Mouse (Mus musculus) heart, embryonic 11.5 days (tissue): Measurements from ENCODE around the gene Vsig10l. TPM values are rescaled to one million over a fixed set of nuclear protein-coding genes. Genes with fewer than 3 reads are reported as not detected.
A peak's percentile ranks its signal among the peaks of the same experiment; 100 is the strongest.

Source experiments
- ATAC-seq: fragments of 200-750 bp; cut with Nextera tagmentation; replicated peaks from 2 replicates; pipeline ENCODE4 v1.8.0; 2017; ENCODE audit warnings: moderate library complexity; ENCODE audit not compliant: insufficient number of reproducible peaks, low FRiP score, low TSS enrichment
- H3K27ac ChIP-seq: fragments of 300-500 bp; sonication (generic); 2 replicates; pipeline ENCODE4 v1.5.1; 2014; ENCODE audit warnings: mild to moderate bottlenecking, low read depth, low read length
- H3K27me3 ChIP-seq: fragments of 300-500 bp; sonication (generic); 2 replicates; pipeline ENCODE4 v1.6.1; 2014; ENCODE audit warnings: mild to moderate bottlenecking, low read length, mixed read lengths; ENCODE audit not compliant: control insufficient read depth, insufficient read depth
- H3K36me3 ChIP-seq: fragments of 300-500 bp; sonication (generic); 2 replicates; pipeline ENCODE4 v1.6.1; 2014; ENCODE audit warnings: mild to moderate bottlenecking, low read length, moderate library complexity, mixed read lengths; ENCODE audit not compliant: control insufficient read depth, insufficient read depth
- H3K4me1 ChIP-seq: fragments of 300-500 bp; sonication (generic); 2 replicates; pipeline ENCODE4 v1.6.1; 2014; ENCODE audit warnings: low read length; ENCODE audit not compliant: control insufficient read depth, insufficient read depth
- H3K4me2 ChIP-seq: fragments of 300-500 bp; sonication (generic); 2 replicates; pipeline ENCODE4 v1.6.1; 2014; ENCODE audit warnings: mild to moderate bottlenecking, moderate library complexity
- H3K4me3 ChIP-seq: fragments of 300-500 bp; sonication (generic); 2 replicates; pipeline ENCODE4 v1.5.1; 2014; ENCODE audit warnings: low read depth, low read length
- H3K9ac ChIP-seq: fragments of 300-500 bp; sonication (generic); 2 replicates; pipeline ENCODE4 v1.6.1; 2014; ENCODE audit warnings: mild to moderate bottlenecking, low read depth, low read length, moderate library complexity
- H3K9me3 ChIP-seq: fragments of 300-500 bp; sonication (generic); replicated peaks from 2 replicates; pipeline ENCODE4 v1.6.1; 2016; ENCODE audit warnings: low read length; ENCODE audit not compliant: control insufficient read depth
- WGBS: fragments of 180-500 bp; shearing (Covaris S2); extraction: QIAGEN DNeasy Blood & Tissue Kit; methylation state at CpG from one replicate; pipeline ENCODE4 v1.1.7; 2014; ENCODE audit not compliant: insufficient replicate concordance; 5-methylcytosine and 5-hydroxymethylcytosine counted together
- polyA plus RNA-seq: library from polyadenylated mRNA; unstranded; fragments of >200 nt; fragmentation: Nextera tagmentation; extraction: Ambion mirVana; gene quantifications from 2 replicates; pipeline ENCODE4 v1.2.1, GENCODE M21; 2014

Vsig10l gene
- polyA plus RNA-seq, 1 experiment from 2014 or later, result 1.9 TPM

DNA sequence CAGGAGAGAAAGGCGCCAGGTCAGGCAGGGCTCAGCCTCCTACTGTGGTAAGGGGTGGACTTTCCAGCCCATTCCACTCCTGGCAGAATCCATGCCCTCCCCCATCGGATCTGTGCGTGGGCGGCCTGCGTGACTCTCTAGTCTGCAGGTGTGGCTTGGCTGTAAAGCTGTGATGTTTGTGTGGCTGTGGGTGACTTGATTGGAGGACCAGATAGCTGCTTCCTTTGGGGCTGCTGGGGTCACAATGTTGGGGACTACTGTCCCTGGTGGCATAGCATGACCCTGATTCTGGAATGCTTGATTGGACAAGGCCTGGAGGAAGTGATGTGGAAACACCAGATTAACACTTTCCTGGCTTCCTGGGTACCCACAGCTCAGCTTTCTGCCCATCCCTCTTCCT lies 25.7 kb downstream of the Vsig10l start:
- H3K9me3 ChIP-seq, result no peaks in the 10 kb centered on the region
- WGBS, result 37% methylated on average over 5 of the region's 5 CpGs
- no peak overlapping the region for H3K4me2 ChIP-seq
- no peak for ATAC-seq
- no peaks in the 10 kb centered on the region; the same call in 1 of the 2 replicates for H3K4me1 ChIP-seq
- no peak overlapping the region for H3K27ac ChIP-seq
- peaks cover 46% of the 10 kb centered on the region for H3K27me3 ChIP-seq
- H3K4me3 ChIP-seq, result no peak overlapping the region
- H3K36me3 ChIP-seq, result no peaks in the 10 kb centered on the region
- no peak overlapping the region for H3K9ac ChIP-seq

DNA sequence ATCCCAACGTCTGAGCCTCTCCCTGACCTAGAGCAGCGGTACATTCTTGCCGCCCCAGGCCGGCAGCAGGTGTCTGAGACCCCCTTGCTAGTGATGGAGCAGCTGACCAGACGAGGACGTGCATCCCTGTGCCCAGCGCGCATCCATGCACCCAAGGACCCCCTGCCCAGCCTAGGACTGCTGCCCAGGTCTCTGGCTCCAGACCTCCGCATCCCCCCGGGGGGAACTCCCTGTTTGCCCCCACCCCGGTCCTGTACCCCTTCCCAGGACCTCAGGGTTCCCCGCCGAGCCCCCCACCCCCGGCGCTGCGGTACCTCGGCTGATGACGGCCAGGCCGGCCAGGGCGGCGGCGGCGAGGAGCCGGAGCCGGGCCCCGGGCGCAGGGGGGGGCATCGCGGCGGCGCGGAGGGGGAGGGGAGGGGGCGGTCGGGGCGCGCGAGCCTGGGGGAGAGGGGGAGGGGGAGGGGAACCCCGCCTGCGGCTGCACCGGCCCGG lies 26.7 kb downstream of the Vsig10l start, which contains the start of gene Iglon5:
Gene Iglon5 (minus strand): TSS at position 445 of the 495 bp plus-strand sequence.
- Histone ChIP-seq H3K36me3 (no peaks in the 10 kb centered on the region), H3K4me2 (peak within 1 kb of the TSS; percentile 69), H3K27ac (no peak within 1 kb of the TSS), H3K4me1 (no peaks in the 10 kb centered on the region; the same call in 1 of the 2 replicates), H3K9me3 (no peaks in the 10 kb centered on the region), H3K4me3 (peak within 1 kb of the TSS; percentile 45), H3K27me3 (peaks cover 46% of the 10 kb centered on the region), H3K9ac (peak within 1 kb of the TSS; percentile 39; the same call in 1 of the 2 replicates)
- ATAC-seq, result 0 out of 2 replicates have a peak, but pooled peaks have one; percentile 39
- WGBS, result 1% methylated on average over 20 of the region's 41 CpGs

DNA sequence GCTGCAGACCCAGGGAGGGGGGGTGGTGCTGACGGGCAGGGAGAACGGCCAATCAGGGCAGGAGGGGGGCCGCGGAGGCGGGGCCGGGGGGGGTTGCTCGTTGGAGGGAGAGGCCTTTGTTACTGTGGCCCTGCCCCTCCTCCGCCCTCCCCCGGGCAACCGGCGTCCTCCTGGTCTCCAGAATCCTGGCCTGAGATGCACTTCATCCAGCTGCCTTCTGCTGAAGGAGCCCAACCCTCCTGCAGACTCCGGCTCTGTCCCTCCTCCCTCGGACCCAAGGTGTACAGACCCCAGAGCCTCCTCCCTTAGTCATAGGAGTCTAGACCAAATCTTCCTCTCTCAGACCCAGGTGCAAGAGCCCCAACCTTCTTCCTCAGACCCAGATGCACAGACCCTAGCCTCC lies 27.2 kb downstream of the Vsig10l start:
- no peak for ATAC-seq
- peaks cover 51% of the 10 kb centered on the region for H3K27me3 ChIP-seq
- H3K4me2 ChIP-seq, result peak overlapping the region; percentile 69
- WGBS, result 2% methylated on average over 9 of the region's 13 CpGs
- no peaks in the 10 kb centered on the region for H3K9me3 ChIP-seq
- peak overlapping the region; percentile 45 for H3K4me3 ChIP-seq
- H3K36me3 ChIP-seq, result no peaks in the 10 kb centered on the region
- no peaks in the 10 kb centered on the region; the same call in 1 of the 2 replicates for H3K4me1 ChIP-seq
- H3K27ac ChIP-seq, result no peak overlapping the region
- no peak overlapping the region for H3K9ac ChIP-seq

DNA sequence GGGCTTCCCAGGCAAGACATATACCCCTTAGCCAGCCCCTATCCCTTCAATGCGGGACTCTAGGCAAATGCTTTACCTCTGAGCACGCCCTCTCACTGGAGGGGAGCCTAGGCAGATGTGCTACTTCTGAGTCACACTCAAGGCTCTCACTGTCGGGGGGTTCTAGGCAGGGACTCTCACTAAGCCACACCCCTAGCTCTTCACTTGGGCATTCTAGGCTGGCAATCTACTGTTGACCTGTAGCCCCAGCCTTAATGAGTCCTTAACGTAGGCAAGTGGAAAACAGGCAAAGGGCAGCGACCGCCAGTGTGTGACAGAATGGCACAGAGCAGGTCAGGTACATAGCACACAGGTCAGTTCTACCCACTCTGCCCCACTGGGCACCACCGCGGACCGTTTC lies 27.9 kb downstream of the Vsig10l start:
- ATAC-seq, result no peak
- H3K4me1 ChIP-seq, result no peaks in the 10 kb centered on the region; the same call in 1 of the 2 replicates
- H3K4me2 ChIP-seq, result no peak overlapping the region
- H3K27me3 ChIP-seq, result peaks cover 55% of the 10 kb centered on the region
- no peak overlapping the region for H3K27ac ChIP-seq
- H3K4me3 ChIP-seq, result no peak overlapping the region
- H3K36me3 ChIP-seq, result no peaks in the 10 kb centered on the region
- no peak overlapping the region for H3K9ac ChIP-seq
- 48% methylated on average over 9 of the region's 9 CpGs for WGBS
- no peaks in the 10 kb centered on the region for H3K9me3 ChIP-seq

DNA sequence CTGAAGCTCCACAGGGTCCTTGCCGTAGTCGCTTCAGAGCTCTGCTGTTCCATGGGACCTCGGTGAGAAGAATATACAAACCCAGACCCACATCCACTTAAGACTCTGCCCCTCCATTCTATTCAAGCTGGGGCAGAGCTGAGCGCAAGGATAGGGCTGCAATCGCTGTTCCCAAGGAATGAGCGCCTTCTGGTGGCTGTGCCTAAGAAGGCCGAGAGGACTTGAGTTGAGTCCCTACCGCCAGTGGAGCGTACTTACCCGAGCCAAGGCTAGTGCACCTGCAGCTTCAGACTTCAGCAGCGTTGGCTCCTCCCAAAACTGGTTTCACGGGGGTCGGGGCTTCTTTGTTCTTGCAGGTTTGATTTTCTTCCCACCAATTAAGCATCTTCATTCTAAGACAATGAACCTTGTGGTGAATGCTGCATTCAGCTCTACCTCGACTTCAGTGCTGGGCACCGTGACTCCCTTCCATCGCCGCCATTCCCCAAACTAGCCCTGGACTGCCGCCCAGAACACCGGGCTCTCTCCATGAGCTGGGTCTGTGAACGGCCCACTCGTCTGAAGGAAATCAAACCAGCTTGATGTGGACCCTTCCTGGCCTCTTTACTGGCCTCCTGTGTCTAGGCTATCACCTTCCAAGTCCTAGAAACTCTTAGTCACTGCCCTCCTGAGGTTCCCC lies 32.5 kb downstream of the Vsig10l start:
- Histone ChIP-seq H3K4me3 (no peak overlapping the region), H3K27me3 (peaks cover 29% of the 10 kb centered on the region), H3K4me2 (no peak overlapping the region), H3K4me1 (no peaks in the 10 kb centered on the region), H3K9me3 (no peaks in the 10 kb centered on the region; the same call in 1 of the 2 replicates), H3K36me3 (no peaks in the 10 kb centered on the region), H3K9ac (no peak overlapping the region), H3K27ac (no peak overlapping the region)
- ATAC-seq, result no peak
- 18% methylated on average over 21 of the region's 21 CpGs for WGBS

DNA sequence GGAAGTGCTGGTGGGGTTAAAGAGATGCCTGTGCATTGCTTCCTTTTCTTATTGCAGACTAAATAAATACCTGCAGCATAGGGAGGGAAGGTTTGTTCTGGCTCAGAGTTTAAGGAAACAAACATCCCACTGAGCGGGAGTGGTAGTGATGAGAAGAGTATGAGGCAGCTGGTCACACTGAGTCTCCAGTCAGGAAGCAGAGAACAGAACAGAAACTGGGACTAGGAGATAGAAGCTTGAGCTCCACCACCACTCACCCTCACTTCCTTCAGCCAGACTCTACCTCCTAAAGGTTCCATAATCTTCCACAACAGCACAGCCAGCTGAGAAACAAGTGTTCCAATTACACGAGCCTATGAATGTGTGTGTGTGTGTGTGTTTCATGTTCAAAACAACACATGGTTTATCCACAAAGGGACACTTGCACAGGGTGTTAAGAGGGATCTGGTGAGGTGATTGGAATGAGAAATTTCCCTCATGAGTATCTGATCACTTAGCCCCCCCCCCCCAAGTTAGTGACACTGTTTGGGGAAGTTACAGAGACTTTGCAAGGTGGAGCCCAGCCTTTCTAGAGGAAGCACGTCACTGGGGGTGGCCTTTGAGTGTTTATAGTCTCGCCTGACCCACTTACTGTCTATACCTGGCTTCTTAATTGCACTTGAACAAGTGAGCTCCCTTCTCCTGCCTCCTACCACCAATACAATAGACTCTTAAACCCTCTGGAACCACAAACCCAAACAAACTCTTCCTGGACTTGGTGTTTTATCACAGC lies 48.9 kb downstream of the Vsig10l start:
- no peaks in the 10 kb centered on the region for H3K4me1 ChIP-seq
- H3K36me3 ChIP-seq, result no peaks in the 10 kb centered on the region
- H3K27me3 ChIP-seq, result no peaks in the 10 kb centered on the region
- H3K9me3 ChIP-seq, result 0 out of 2 replicates have a peak, but pooled peaks cover 2% of the 10 kb centered on the region
- WGBS, result 45% methylated on average over 4 of the region's 4 CpGs
- H3K9ac ChIP-seq, result no peak overlapping the region
- no peak overlapping the region for H3K27ac ChIP-seq
- no peak overlapping the region for H3K4me3 ChIP-seq
- H3K4me2 ChIP-seq, result no peak overlapping the region
- ATAC-seq, result no peak

DNA sequence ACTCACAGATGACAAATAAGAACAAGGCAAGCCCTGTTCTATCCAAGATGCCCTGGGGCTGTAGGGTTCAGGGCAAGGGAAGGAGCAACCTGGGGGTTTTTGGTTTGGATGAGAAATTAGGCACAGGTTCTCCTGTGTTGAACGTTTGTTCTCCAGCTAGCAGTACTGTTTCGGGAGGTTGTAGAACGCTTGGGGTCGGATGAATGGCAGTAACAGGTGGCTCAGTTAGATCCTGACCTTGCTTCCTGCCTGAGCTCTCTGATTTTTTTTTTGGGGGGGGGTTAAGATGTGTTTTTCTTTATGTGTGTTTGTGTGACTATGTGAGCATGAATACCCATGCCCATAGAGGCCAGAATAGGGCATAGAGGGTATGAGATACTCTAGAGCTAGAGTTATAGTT lies 49.6 kb downstream of the Vsig10l start:
- no peaks in the 10 kb centered on the region for H3K36me3 ChIP-seq
- no peak overlapping the region for H3K4me2 ChIP-seq
- 0 out of 2 replicates have a peak, but pooled peaks cover 2% of the 10 kb centered on the region for H3K9me3 ChIP-seq
- H3K27ac ChIP-seq, result no peak overlapping the region
- no peaks in the 10 kb centered on the region for H3K4me1 ChIP-seq
- no peaks in the 10 kb centered on the region for H3K27me3 ChIP-seq
- H3K4me3 ChIP-seq, result no peak overlapping the region
- no peak overlapping the region for H3K9ac ChIP-seq
- no peak for ATAC-seq
- WGBS, result 75% methylated on average over 4 of the region's 4 CpGs

DNA sequence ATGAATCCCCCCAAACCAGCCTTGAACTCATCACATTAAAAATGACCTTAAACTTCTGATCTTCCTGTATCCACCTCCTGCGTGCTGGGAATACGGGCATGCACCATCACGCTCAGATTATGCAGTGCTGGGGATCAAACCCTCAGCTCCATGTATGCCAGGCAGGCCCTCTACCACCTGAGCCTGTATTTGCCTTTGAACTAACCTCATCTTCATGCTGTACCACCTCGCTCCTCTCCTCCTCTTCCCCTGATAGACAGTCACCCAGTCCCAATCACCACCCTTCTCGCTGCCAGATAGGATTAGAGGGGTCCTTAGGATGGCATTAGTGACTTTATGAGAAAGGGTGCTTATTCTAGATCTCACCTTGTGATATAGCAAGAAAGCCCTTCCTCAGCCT lies 52.1 kb downstream of the Vsig10l start:
- H3K9me3 ChIP-seq, result 0 out of 2 replicates have a peak, but pooled peaks cover 2% of the 10 kb centered on the region
- H3K4me3 ChIP-seq, result no peak overlapping the region
- no peaks in the 10 kb centered on the region for H3K27me3 ChIP-seq
- no peak overlapping the region for H3K27ac ChIP-seq
- no peaks in the 10 kb centered on the region for H3K36me3 ChIP-seq
- H3K4me1 ChIP-seq, result no peaks in the 10 kb centered on the region
- H3K4me2 ChIP-seq, result no peak overlapping the region
- no peak overlapping the region for H3K9ac ChIP-seq
- 69% methylated on average over 5 of the region's 5 CpGs for WGBS
- ATAC-seq, result no peak
